Mouse (Mus musculus): ENCODE measurements at regions not wholly inside any gene's neighbourhood (a gene's known extent, or its start where the extent isn't known, plus 50 kb on each side); places are given as distances from the start of the nearest gene placed in this dataset.

DNA sequence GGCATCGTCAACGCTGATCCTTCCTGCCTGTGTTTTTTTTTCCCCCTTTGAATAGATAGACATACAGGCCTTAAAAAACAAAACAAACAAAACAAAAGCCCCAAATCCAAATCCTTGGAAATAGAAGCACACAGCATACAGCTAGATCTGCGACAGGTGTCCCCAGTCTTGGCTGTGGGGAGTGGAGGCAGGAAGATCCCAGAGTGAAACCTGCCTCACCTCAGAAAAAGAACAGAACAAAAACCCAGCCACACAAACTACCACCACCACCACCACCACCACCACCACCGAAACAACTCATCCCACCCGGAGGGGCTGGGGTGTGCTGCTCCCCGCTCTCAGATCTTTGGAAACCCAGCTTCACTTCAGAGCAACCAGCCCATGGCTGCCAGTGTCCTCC lies 64.0 kb downstream of the Syf2 start:
- TF ChIP-seq POLR2A (IDR thresholded peaks at IDR 0.05; ENCODE audit: control insufficient read depth in 1 of 2, insufficient read depth in 1 of 2, low read depth in 1 of 2, low read length in 2 of 2, poor library complexity in 1 of 2) = no peak
- TF ChIP-seq RCOR1 (IDR thresholded peaks at IDR 0.05; ENCODE audit: low read depth, low read length) = no peak
- no peak for TF ChIP-seq CTCF (IDR thresholded peaks at IDR 0.05 in 2 of 3, conservative IDR thresholded peaks at IDR 0.05 in 1 of 3; ENCODE audit: control insufficient read depth in 1 of 3, insufficient read depth in 1 of 3, low read depth in 2 of 3, low read length in 3 of 3, poor library complexity in 1 of 3, severe bottlenecking in 1 of 3)
- no peak for TF ChIP-seq TCF12 (IDR thresholded peaks at IDR 0.05; ENCODE audit: low read depth, low read length)
- TF ChIP-seq KAT2A (conservative IDR thresholded peaks at IDR 0.05; ENCODE audit: low read depth, low read length) = no peak
- no peak for TF ChIP-seq E2F4 (IDR thresholded peaks at IDR 0.05; ENCODE audit: borderline replicate concordance, low read depth, low read length)
